ENCODE assay signal across 16 mouse cellular contexts in genomic region chr8:105354549-105354948, GRCm38 (mm10). TPM values are rescaled to one million over a fixed set of nuclear protein-coding genes. Genes with fewer than 3 reads are reported as not detected.
DNase-seq lines count a peak whose midpoint lies in the region; ATAC-seq lines count a peak whose summit lies in the region.
"Had no signal": no experiment of that assay in that cellular context is flagged by ENCODE, and none has a peak within 500 bp of the region (broad histone marks: within the 10 kb centered on the region; RNA-seq: fewer than 3 reads in every experiment).

No protein-coding gene starts in this region.

- no peak overlapping the region for H3K4me2 ChIP-seq in kidney, embryonic 15.5 days
- no peak overlapping the region for H3K4me2 ChIP-seq in embryonic facial prominence, embryonic 14.5 days (ENCODE audit: low read depth, low read length)
- H3K4me2 ChIP-seq: embryonic facial prominence, embryonic 15.5 days; forebrain, embryonic 15.5 days; heart, embryonic 11.5 days; heart, embryonic 15.5 days; hindbrain, embryonic 15.5 days had no signal

- 0 out of 2 replicates have a peak, but pooled peaks cover 3% of the 10 kb centered on the region for H3K36me3 ChIP-seq in kidney, embryonic 15.5 days
- 0 out of 2 replicates have a peak, but pooled peaks cover 3% of the 10 kb centered on the region for H3K36me3 ChIP-seq in embryonic facial prominence, embryonic 14.5 days (ENCODE audit: control insufficient read depth, insufficient read depth, low read length)
- peaks cover 45% of the 10 kb centered on the region for H3K36me3 ChIP-seq in limb, embryonic 10.5 days
- H3K36me3 ChIP-seq: embryonic facial prominence, embryonic 15.5 days; heart, embryonic 15.5 days had no signal

- peaks cover 16% of the 10 kb centered on the region for H3K27me3 ChIP-seq in kidney, embryonic 15.5 days
- no peaks in the 10 kb centered on the region for H3K27me3 ChIP-seq in embryonic facial prominence, embryonic 14.5 days (replicated peaks; ENCODE audit: control insufficient read depth, insufficient read depth, low read length)
- H3K27me3 ChIP-seq in limb, embryonic 10.5 days (ENCODE audit: low read depth, poor library complexity, severe bottlenecking): 0 out of 2 replicates have a peak, but pooled peaks cover 6% of the 10 kb centered on the region
- H3K27me3 ChIP-seq: embryonic facial prominence, embryonic 15.5 days; forebrain, embryonic 15.5 days; heart, embryonic 15.5 days; hindbrain, embryonic 15.5 days had no signal

- WGBS in kidney, embryonic 15.5 days: 87% methylated on average over 4 of the region's 4 CpGs
- 85% methylated on average over 4 of the region's 4 CpGs for WGBS in embryonic facial prominence, embryonic 14.5 days
- 82% methylated on average over 4 of the region's 4 CpGs for WGBS in limb, embryonic 10.5 days

- no peaks in the 10 kb centered on the region for H3K9me3 ChIP-seq in kidney, embryonic 15.5 days (replicated peaks)
- H3K9me3 ChIP-seq in embryonic facial prominence, embryonic 14.5 days (ENCODE audit: control insufficient read depth, low read length): no peaks in the 10 kb centered on the region
- no peaks in the 10 kb centered on the region for H3K9me3 ChIP-seq in limb, embryonic 10.5 days (replicated peaks)
- H3K9me3 ChIP-seq: embryonic facial prominence, embryonic 15.5 days; forebrain, embryonic 10.5 days; forebrain, embryonic 15.5 days; heart, embryonic 15.5 days; hindbrain, embryonic 15.5 days had no signal

- ATAC-seq in kidney, embryonic 15.5 days (replicated peaks; ENCODE audit: low FRiP score): no peak
- no peak for ATAC-seq in embryonic facial prominence, embryonic 14.5 days (ENCODE audit: low read depth)
- ATAC-seq: forebrain, embryonic 15.5 days had no signal

- no peak overlapping the region for H3K9ac ChIP-seq in kidney, embryonic 15.5 days
- 0 out of 2 replicates have a peak overlapping the region, but pooled peaks have one; percentile 0 for H3K9ac ChIP-seq in embryonic facial prominence, embryonic 14.5 days (ENCODE audit: low read depth, low read length)
- H3K9ac ChIP-seq: embryonic facial prominence, embryonic 15.5 days; forebrain, embryonic 15.5 days; heart, embryonic 15.5 days; hindbrain, embryonic 15.5 days had no signal

- H3K4me3 ChIP-seq in kidney, embryonic 15.5 days (replicated peaks): no peak overlapping the region
- no peak overlapping the region for H3K4me3 ChIP-seq in brown adipose tissue, adult 24 weeks (ENCODE audit: insufficient read depth, low read depth, low read length)
- no peak overlapping the region for H3K4me3 ChIP-seq in embryonic facial prominence, embryonic 14.5 days (ENCODE audit: low read depth, low read length)
- no peak overlapping the region for H3K4me3 ChIP-seq in limb, embryonic 10.5 days
- H3K4me3 ChIP-seq: embryonic facial prominence, embryonic 15.5 days; erythroblast, embryonic 14.5 days; forebrain, embryonic 10.5 days; forebrain, embryonic 15.5 days; heart, embryonic 15.5 days; hindbrain, embryonic 15.5 days had no signal

- peaks cover 35% of the 10 kb centered on the region for H3K4me1 ChIP-seq in kidney, embryonic 15.5 days
- H3K4me1 ChIP-seq in brown adipose tissue, adult 24 weeks (ENCODE audit: control insufficient read depth, insufficient read depth, insufficient read length, low read length): peaks cover 7% of the 10 kb centered on the region; the same call in 1 of the 2 replicates
- 0 out of 2 replicates have a peak, but pooled peaks cover 3% of the 10 kb centered on the region for H3K4me1 ChIP-seq in embryonic facial prominence, embryonic 14.5 days (ENCODE audit: control insufficient read depth, insufficient read depth, low read length)
- H3K4me1 ChIP-seq in limb, embryonic 10.5 days: peaks cover 53% of the 10 kb centered on the region

- DNase-seq in kidney, postnatal 10 days: no peak
- DNase-seq in embryonic facial prominence, embryonic 14.5 days (ENCODE audit: low spot score): no peak
- no peak for DNase-seq in limb, embryonic 10.5 days (ENCODE audit: low spot score)
- DNase-seq in T-cell, adult 2 months (ENCODE audit: low spot score): no peak
- DNase-seq in retina, postnatal 1 day: no peak
- DNase-seq: adrenal gland, adult 8-10 months; gastrocnemius, postnatal 25 days had no signal

- 0 out of 2 replicates have a peak overlapping the region, but pooled peaks have one; percentile 3 for H3K27ac ChIP-seq in kidney, embryonic 15.5 days
- peak overlapping the region; percentile 78 for H3K27ac ChIP-seq in brown adipose tissue, adult 24 weeks (replicated peaks; ENCODE audit: low read depth, low read length)
- H3K27ac ChIP-seq in embryonic facial prominence, embryonic 14.5 days (replicated peaks; ENCODE audit: low read depth, low read length): no peak overlapping the region
- H3K27ac ChIP-seq in limb, embryonic 10.5 days: peak overlapping the region; percentile 61; the same call in 1 of the 2 replicates
- H3K27ac ChIP-seq: embryonic facial prominence, embryonic 15.5 days; forebrain, embryonic 10.5 days; forebrain, embryonic 15.5 days; heart, embryonic 15.5 days; hindbrain, embryonic 15.5 days had no signal

RNA-seq across cellular contexts. Expression of gene Slc9a5, which starts 5.9 kb away (rescaled TPM):
- 2.5 and 2.9 TPM in 2 replicates for polyA plus RNA-seq in kidney, embryonic 15.5 days (2015; fragmentation: Nextera tagmentation; extraction: Ambion mirVana)
- polyA plus RNA-seq in brown adipose tissue, adult 24 weeks (2012; ENCODE audit: insufficient read depth, insufficient read length, missing spikeins): 0.24 TPM in 1 of 2 replicates, not detected in the other
- 3.0 and 3.3 TPM in 2 replicates for polyA plus RNA-seq in embryonic facial prominence, embryonic 14.5 days (2014; fragmentation: Nextera tagmentation; extraction: Ambion mirVana)
- polyA plus RNA-seq in limb, embryonic 10.5 days (2016; fragmentation: Nextera tagmentation; extraction: Ambion mirVana): 4.5 and 6.3 TPM in 2 replicates
- polyA plus RNA-seq: erythroblast, embryonic 14.5 days had no signal

RNA-seq across cellular contexts. Expression of gene Fhod1, which starts 6.8 kb away (rescaled TPM):
- 3.5 TPM in 2 replicates for polyA plus RNA-seq in kidney, embryonic 15.5 days (2015; fragmentation: Nextera tagmentation; extraction: Ambion mirVana)
- 2.1 and 3.3 TPM in 2 replicates for polyA plus RNA-seq in brown adipose tissue, adult 24 weeks (2012; ENCODE audit: insufficient read depth, insufficient read length, missing spikeins)
- polyA plus RNA-seq in embryonic facial prominence, embryonic 14.5 days (2014; fragmentation: Nextera tagmentation; extraction: Ambion mirVana): 2.4 and 2.7 TPM in 2 replicates
- 2.2 TPM in 2 replicates for polyA plus RNA-seq in limb, embryonic 10.5 days (2016; fragmentation: Nextera tagmentation; extraction: Ambion mirVana)

RNA-seq across cellular contexts. Expression of gene Plekhg4, which starts 18.5 kb away (rescaled TPM):
- polyA plus RNA-seq in kidney, embryonic 15.5 days (2015; fragmentation: Nextera tagmentation; extraction: Ambion mirVana): 0.39 and 0.50 TPM in 2 replicates
- polyA plus RNA-seq in brown adipose tissue, adult 24 weeks (2012; ENCODE audit: insufficient read depth, insufficient read length, missing spikeins): not detected in 2 replicates
- 0.25 and 0.63 TPM in 2 replicates for polyA plus RNA-seq in embryonic facial prominence, embryonic 14.5 days (2014; fragmentation: Nextera tagmentation; extraction: Ambion mirVana)
- polyA plus RNA-seq in limb, embryonic 10.5 days (2016; fragmentation: Nextera tagmentation; extraction: Ambion mirVana): 0.28 and 0.74 TPM in 2 replicates
- polyA plus RNA-seq: erythroblast, embryonic 14.5 days had no signal

RNA-seq across cellular contexts. Expression of gene Tmem208, which starts 28.4 kb away (rescaled TPM):
- 119 and 125 TPM in 2 replicates for polyA plus RNA-seq in kidney, embryonic 15.5 days (2015; fragmentation: Nextera tagmentation; extraction: Ambion mirVana)
- 60.5 and 72.6 TPM in 2 replicates for polyA plus RNA-seq in brown adipose tissue, adult 24 weeks (2012; ENCODE audit: insufficient read depth, insufficient read length, missing spikeins)
- 112 and 132 TPM in 2 replicates for polyA plus RNA-seq in embryonic facial prominence, embryonic 14.5 days (2014; fragmentation: Nextera tagmentation; extraction: Ambion mirVana)
- 102 and 105 TPM in 2 replicates for polyA plus RNA-seq in limb, embryonic 10.5 days (2016; fragmentation: Nextera tagmentation; extraction: Ambion mirVana)

RNA-seq across cellular contexts. Expression of gene Lrrc29, which starts 28.5 kb away (rescaled TPM):
- 2.2 and 2.6 TPM in 2 replicates for polyA plus RNA-seq in kidney, embryonic 15.5 days (2015; fragmentation: Nextera tagmentation; extraction: Ambion mirVana)
- polyA plus RNA-seq in brown adipose tissue, adult 24 weeks (2012; ENCODE audit: insufficient read depth, insufficient read length, missing spikeins): 0.83 and 0.99 TPM in 2 replicates
- 1.4 and 2.4 TPM in 2 replicates for polyA plus RNA-seq in embryonic facial prominence, embryonic 14.5 days (2014; fragmentation: Nextera tagmentation; extraction: Ambion mirVana)
- polyA plus RNA-seq in limb, embryonic 10.5 days (2016; fragmentation: Nextera tagmentation; extraction: Ambion mirVana): 1.4 TPM in 2 replicates
